Mouse (Mus musculus) heart, adult 18-20 months (tissue): ENCODE data around the gene Gopc. TPM values are rescaled to one million over a fixed set of nuclear protein-coding genes. Genes with fewer than 3 reads are reported as not detected.
"Not testable (repeated sequence)": the region's sequence is repeated elsewhere in the genome, so short reads cannot be mapped to it uniquely, and the experiment has no call there.

Experiments
- DNase-seq, 2 experiments: peaks; one replicate each; pipeline ENCODE4 v3.0.0; 2021 to 2022; ENCODE audit warnings: mixed read lengths in 1 of 2
- total RNA-seq, 2 experiments: library from RNA; stranded (reverse); gene quantifications; 2 replicates each; pipeline ENCODE4 v1.2.3; 2021

The Gopc gene
- total RNA-seq, 2 experiments from 2014 or later, result 12.2 to 13.1 TPM

GRCm38 (mm10) chr10:52388922-52389430 is 7.1 kb upstream of the Gopc start, which contains the start of gene Nepn:
Gene Nepn, plus strand, starts transcription at chr10:52388972.
- no peak for DNase-seq

- no peak for DNase-seq
Observed at GRCm38 (mm10) chr10:52387192-52387591, 5.3 kb upstream of the Gopc start.

- peak; percentile 61 to 73 for DNase-seq
Observed at GRCm38 (mm10) chr10:52384823-52385610, 3.1 kb upstream of the Gopc start.

- DNase-seq, result no peak
Observed at GRCm38 (mm10) chr10:52383522-52383921, 1.6 kb upstream of the Gopc start.

- peak; percentile 21 to 39 for DNase-seq
Observed at GRCm38 (mm10) chr10:52383022-52383421, 1.1 kb upstream of the Gopc start.

- DNase-seq, result no peak
Observed at GRCm38 (mm10) chr10:52381321-52381801, 563 bp downstream of the Gopc start.

GRCm38 (mm10) chr10:52377813-52378212 is 4.1 kb downstream of the Gopc start:
- no peak for DNase-seq

- no peak for DNase-seq
Observed at GRCm38 (mm10) chr10:52376422-52376821, 5.5 kb downstream of the Gopc start.

GRCm38 (mm10) chr10:52374651-52375050 is 7.3 kb downstream of the Gopc start:
- no peak for DNase-seq

GRCm38 (mm10) chr10:52373834-52374233 is 8.1 kb downstream of the Gopc start:
- DNase-seq, result no peak

- no peak for DNase-seq
Observed at GRCm38 (mm10) chr10:52368376-52368775, 13.5 kb downstream of the Gopc start.

GRCm38 (mm10) chr10:52360862-52361609 is 20.9 kb downstream of the Gopc start:
- DNase-seq, result no peak

GRCm38 (mm10) chr10:52360241-52360735 is 21.6 kb downstream of the Gopc start:
- DNase-seq, result no peak

- no peak for DNase-seq
Observed at GRCm38 (mm10) chr10:52358467-52358866, 23.5 kb downstream of the Gopc start, which contains the start of gene Gm26741. Gene Gm26741, plus strand, starts transcription at chr10:52358767.

GRCm38 (mm10) chr10:52353184-52353583 is 28.7 kb downstream of the Gopc start:
- DNase-seq, result no peak

GRCm38 (mm10) chr10:52343324-52343723 is 38.6 kb downstream of the Gopc start:
- not testable (repeated sequence) for DNase-seq

GRCm38 (mm10) chr10:52331007-52331406 is 50.9 kb downstream of the Gopc start:
- DNase-seq, result peak; percentile 26 to 62

GRCm38 (mm10) chr10:52321918-52322317 is 60.0 kb downstream of the Gopc start:
- no peak for DNase-seq

GRCm38 (mm10) chr10:52319506-52320286 is 62.2 kb downstream of the Gopc start:
- no peak for DNase-seq

GRCm38 (mm10) chr10:52309196-52309595 is 72.7 kb downstream of the Gopc start:
- peak; percentile 70 to 91 for DNase-seq

- no peak for DNase-seq
Observed at GRCm38 (mm10) chr10:52304574-52304973, 77.3 kb downstream of the Gopc start.

- DNase-seq, result no peak
Observed at GRCm38 (mm10) chr10:52302271-52302670, 79.7 kb downstream of the Gopc start.
